Mouse (Mus musculus): Measurements from ENCODE around the gene Prss36.

- TF ChIP-seq POLR2A (IDR thresholded peaks at IDR 0.05; ENCODE audit: borderline replicate concordance, control insufficient read depth, low read depth, low read length) (no peak), CTCF (IDR thresholded peaks at IDR 0.05; ENCODE audit: control insufficient read depth, insufficient read depth, low read length) (no peak)
These were observed 12.8 kb upstream of the Prss36 start for GRCm38 (mm10) chr7:127959364-127959763.
